Mouse (Mus musculus) lung, postnatal 25 days (tissue): ENCODE measurements around the gene Abcc2.

ENCODE experiments used
- DNase-seq: peaks from one replicate; pipeline ENCODE4 v3.0.0; 2022; ENCODE audit warnings: low spot score

Gene Abcc2

DNA sequence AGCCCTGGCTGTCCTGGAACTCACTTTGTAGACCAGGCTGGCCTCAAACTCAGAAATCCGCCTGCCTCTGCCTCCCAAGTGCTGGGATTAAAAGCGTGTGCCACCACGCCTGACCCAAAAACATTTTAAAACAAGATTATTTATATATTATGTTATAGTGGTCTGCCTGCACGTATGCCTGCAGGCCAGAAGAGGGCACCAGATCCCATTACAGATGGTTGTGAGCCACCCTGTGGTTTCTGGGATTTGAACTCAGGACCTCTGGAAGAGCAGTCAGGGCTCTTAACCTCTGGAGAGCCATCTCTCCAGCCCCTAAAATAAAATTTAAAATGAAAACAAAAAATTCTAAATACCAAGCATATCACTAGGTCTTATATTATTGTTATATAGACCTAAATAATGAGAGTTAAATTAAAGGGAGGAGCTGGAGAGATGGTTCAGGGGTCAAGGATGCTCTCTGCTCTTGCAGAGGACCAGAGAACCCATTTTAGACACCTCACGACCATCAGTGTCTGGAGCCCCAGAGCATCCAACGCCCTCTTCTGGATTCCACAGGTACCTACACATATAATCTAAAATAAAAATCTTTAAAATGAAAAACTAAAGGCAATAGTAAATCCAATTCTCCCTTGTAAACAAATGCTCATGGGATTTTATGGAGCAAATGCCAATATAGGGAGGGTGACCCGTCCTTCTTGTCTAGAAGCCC is 71.0 kb downstream of the Abcc2 start:
- no peak for DNase-seq

DNA sequence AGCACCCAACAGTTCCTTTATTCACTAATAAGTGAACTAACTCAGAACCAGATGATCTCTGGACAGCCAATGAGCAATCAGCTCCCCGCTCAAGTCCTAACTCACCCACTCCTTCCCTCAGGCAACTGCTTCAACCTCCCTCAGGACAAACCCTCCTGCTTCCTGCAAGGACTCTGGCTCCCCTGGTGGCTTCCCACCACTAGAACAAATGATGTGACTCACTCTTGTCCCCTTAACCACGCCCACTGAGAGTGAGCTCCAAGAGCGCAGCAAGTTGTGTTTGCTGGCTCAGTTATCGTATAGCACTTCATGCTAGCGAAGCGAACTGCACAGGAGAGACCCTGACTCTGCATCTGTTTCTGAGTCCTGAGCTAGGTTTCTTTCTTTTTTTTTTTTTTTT is 75.4 kb downstream of the Abcc2 start:
- no peak for DNase-seq

GRCm38 (mm10) chr19:43870418-43870817 is 88.4 kb downstream of the Abcc2 start:
- no peak for DNase-seq

- DNase-seq, result no peak
Measured at GRCm38 (mm10) chr19:43874351-43874750, 92.4 kb downstream of the Abcc2 start.

- DNase-seq, result peak; percentile 61
Measured at GRCm38 (mm10) chr19:43875996-43876395, 94.0 kb downstream of the Abcc2 start.

DNA sequence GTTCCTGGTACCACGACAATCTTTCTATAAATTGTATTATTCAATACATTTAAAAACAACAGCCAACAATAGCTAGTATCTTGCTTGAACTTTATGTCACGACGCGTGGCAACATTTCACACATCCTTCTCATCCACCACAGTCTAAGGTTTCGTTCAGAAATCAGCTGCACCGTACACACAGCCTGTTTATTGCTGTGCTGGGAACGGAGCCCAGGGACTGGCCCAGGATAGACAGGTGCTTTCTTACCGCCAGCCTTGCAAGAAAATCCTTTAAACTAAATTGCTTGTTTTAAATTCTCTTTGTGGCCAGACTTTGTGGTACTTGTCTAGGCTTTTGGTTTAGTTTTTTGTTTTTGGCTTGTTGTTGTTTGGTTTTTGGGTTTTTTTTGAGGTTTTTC is 95.4 kb downstream of the Abcc2 start:
- DNase-seq, result no peak

- DNase-seq, result no peak
Measured at GRCm38 (mm10) chr19:43878111-43879092, 96.4 kb downstream of the Abcc2 start.

DNA sequence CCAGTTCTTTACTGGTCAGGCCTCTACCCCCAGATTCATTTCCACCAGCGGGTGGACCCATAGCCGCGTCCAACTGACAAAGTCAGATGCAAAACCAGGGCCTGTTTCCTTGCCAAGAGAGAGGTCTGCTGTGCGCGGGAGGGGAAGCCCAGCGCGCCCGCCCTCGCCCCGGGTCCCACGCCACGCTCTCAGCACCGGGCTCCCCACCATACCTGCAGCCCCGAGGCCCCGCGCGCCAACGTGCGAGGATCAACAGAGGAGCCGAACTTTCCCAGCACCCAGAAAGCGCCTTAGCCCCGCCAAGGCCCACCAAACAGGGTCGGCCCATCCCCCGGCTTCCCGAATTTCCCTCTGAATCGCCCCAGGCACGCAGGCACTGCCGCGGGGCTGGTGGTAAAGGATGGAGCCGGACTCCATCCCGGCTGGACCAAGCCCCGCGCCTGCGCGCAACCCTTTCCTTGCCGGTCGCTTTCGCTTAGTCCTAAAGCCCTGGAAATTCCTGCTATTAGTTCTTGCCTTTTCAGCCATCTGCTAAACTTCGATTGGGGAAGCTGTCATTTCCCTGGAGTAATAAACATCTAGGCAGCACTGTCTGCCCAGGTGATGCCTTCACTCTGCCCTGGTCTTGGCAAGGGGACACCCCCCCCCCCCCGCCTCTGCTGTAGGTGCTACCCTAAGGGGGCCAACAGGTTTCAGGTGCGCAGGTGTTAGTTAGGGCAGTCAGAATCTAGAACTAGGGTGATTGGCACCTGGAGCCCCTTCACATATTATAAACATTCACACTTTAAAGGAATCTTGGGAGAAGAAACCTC is 97.6 kb downstream of the Abcc2 start:
- peak; percentile 38 for DNase-seq

DNA sequence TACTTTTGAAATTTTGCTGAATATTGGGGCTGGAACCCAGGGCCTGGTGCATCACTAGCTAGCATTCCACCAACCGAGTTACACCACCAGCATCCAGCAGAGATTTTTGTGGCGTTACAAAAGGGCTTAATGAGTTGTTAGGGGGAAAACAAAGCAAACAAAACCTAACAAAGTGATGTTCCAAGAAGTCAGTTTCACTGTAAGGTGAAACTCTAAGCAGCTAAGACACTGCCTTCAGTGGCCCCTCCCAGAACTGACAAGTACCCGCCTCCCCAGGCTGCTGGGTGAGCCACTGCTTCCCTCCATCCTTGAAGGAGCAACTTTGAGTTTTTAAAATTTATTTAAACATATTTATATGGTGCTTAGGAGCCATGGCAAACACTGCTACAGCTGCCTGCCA is 98.4 kb downstream of the Abcc2 start:
- no peak for DNase-seq

GRCm38 (mm10) chr19:43881615-43882014 is 99.6 kb downstream of the Abcc2 start:
- no peak for DNase-seq

DNA sequence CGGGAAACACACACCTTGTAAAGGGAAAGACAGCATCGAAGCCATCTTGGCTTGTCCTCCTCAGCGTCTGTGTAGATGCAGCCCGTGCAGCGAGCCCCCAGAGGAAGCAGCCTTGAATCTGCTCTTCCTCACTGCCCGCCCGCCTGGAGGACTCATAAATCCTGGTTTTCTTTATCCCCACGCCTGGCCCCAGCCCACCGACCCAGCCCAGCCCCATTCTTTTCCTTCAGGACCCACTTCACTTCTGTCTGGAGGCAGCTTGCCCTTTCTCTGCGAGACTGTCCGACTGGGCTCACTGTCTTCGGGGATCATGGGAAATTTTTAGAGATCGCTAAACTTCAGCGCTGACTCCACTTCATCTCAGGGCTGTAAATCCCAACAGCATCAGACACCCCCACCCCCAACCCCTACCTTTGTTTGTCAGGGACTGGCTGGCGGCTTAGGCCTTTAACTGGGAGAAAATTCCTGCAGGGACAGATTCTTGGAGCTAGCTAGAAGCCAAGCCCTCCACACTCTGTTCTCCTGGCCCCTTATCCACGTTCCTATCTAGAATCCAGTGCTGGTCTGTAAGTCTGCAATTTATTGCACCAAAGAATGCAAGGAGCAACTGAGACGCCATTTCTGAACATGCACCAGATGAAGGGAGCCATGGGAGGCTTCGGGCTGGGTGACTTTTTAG is 101.0 kb downstream of the Abcc2 start:
- no peak for DNase-seq

GRCm38 (mm10) chr19:43884668-43885498 is 102.9 kb downstream of the Abcc2 start:
- no peak for DNase-seq

DNA sequence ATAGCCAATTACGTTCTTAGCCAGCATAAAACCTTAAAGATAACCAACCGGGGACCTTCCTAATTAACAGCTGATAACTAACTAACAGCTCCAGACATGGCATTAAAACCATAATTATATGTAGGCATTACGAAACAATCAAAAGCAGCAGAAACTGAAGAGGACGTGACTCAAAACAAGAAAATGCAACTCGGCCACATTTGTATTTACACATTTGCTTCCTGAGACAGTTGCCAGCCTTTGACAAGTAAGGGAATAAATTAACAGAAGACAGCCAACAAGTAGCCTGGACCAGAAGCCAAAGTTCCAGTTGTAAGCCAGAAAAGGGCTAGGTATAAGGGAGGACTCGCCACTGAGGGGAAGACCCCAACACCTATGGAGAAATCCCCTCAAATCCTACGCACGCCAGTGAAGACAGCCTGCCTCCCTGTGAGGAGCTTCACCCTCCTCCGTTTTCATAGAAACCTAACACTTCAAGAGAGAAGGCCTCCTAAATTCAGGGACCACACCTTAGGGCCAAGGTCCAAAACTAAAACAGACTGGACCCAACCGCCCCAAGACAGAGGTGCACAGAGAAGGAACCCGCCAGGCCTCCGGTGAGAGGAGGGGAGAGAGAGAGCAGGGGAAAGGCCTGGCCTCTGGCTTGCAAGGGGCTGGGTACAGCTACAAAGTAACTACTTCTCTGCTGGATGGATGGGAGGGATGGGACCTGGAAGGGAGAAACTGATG is 104.5 kb downstream of the Abcc2 start:
- peak; percentile 31 for DNase-seq

DNA sequence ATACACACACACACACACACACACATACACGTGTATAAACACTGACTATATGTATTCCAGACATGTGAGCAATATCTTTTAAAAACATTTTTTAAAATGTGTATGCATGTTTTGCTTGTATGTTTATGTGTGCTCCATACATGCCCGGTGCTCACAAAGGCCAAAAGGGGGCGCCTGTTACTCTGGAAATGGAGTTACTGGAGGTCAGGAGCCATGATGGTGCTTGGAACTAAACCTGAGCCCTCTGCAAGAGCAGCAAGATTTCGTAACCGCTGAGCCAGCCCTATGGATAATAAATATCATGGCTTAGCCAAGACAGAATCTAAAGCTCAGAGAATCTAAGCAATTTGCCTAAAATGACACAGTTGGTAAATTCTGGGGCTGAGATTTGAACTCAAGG is 105.2 kb downstream of the Abcc2 start:
- DNase-seq, result no peak

GRCm38 (mm10) chr19:43887725-43888124 is 105.7 kb downstream of the Abcc2 start:
- DNase-seq, result no peak
